Mouse (Mus musculus): ENCODE results near the gene Kcnc1.

The Kcnc1 gene

GRCm38 (mm10) chr7:46409204-46409789, 13.0 kb downstream of the Kcnc1 start:
- ChIA-PET CTCF (interaction anchor here (0.6 to 2.2 kb wide), 9 partner anchors 13 to 154 kb away, joined by 3 to 8 read pairs (median 5); no protein-coding TSS in a partner anchor), POLR2A (no interaction called here)

GRCm38 (mm10) chr7:46410727-46411126, 14.4 kb downstream of the Kcnc1 start:
- ChIA-PET CTCF (interaction anchor here (1.3 to 2.2 kb wide), 5 partner anchors 12 to 17 kb away, joined by 5 to 8 read pairs (median 6); no protein-coding TSS in a partner anchor), POLR2A (no interaction called here)

GRCm38 (mm10) chr7:46412823-46413222, 16.5 kb downstream of the Kcnc1 start:
- CTCF ChIA-PET: interaction anchor here (0.6 to 1.8 kb wide), 8 partner anchors 10 to 920 kb away, joined by 3 to 11 read pairs (median 6); no protein-coding TSS in a partner anchor
- POLR2A ChIA-PET: interaction anchor here in 2 of 4 experiments (1.2 to 1.6 kb wide), 2 partner anchors 11 to 15 kb away, joined by 3 to 4 read pairs; no protein-coding TSS in a partner anchor

- CTCF ChIA-PET: interaction anchor here in 1 of 4 experiments (1.8 kb wide), 1 partner anchor 9 kb away, joined by 11 read pairs; no protein-coding TSS in a partner anchor
- POLR2A ChIA-PET: interaction anchor here in 1 of 4 experiments (0.7 kb wide), 1 partner anchor 34 kb away, joined by 7 read pairs; no protein-coding TSS in a partner anchor
Observed at GRCm38 (mm10) chr7:46413959-46414725, 17.8 kb downstream of the Kcnc1 start.

- ChIA-PET POLR2A (interaction anchor here in 1 of 4 experiments (1.0 kb wide), 1 partner anchor 22 kb away, joined by 3 read pairs; no protein-coding TSS in a partner anchor), CTCF (interaction anchor here in 3 of 4 experiments (0.5 to 1.0 kb wide), 3 partner anchors 20 to 661 kb away, joined by 3 to 5 read pairs (median 4); partner anchors contain the start of gene Kcnc1 (in 1 of the 3))
Observed at GRCm38 (mm10) chr7:46415818-46416425, 19.6 kb downstream of the Kcnc1 start.

GRCm38 (mm10) chr7:46417467-46417866, 21.2 kb downstream of the Kcnc1 start:
- ChIA-PET POLR2A (interaction anchor here in 1 of 4 experiments (0.6 kb wide), 1 partner anchor 113 kb away, joined by 3 read pairs; no protein-coding TSS in a partner anchor), CTCF (interaction anchor here in 2 of 4 experiments (0.6 to 1.3 kb wide), 3 partner anchors 24 to 391 kb away, joined by 3 to 4 read pairs (median 3); no protein-coding TSS in a partner anchor)

GRCm38 (mm10) chr7:46418102-46418622, 21.9 kb downstream of the Kcnc1 start:
- POLR2A ChIA-PET: interaction anchor here in 1 of 4 experiments (0.6 to 0.7 kb wide), 2 partner anchors 70 to 322 kb away, joined by 3 read pairs; no protein-coding TSS in a partner anchor
- CTCF ChIA-PET: interaction anchor here in 2 of 4 experiments (0.9 to 1.1 kb wide), 2 partner anchors 25 kb away, joined by 3 to 5 read pairs; no protein-coding TSS in a partner anchor

- ChIA-PET CTCF (interaction anchor here in 3 of 4 experiments (1.0 to 5.0 kb wide), 5 partner anchors 11 to 29 kb away, joined by 3 to 23 read pairs (median 5); no protein-coding TSS in a partner anchor), POLR2A (interaction anchor here in 1 of 4 experiments (1.2 kb wide), 1 partner anchor 14 kb away, joined by 4 read pairs; no protein-coding TSS in a partner anchor)
Observed at GRCm38 (mm10) chr7:46421535-46421934, 25.2 kb downstream of the Kcnc1 start.

GRCm38 (mm10) chr7:46422052-46422763, 25.9 kb downstream of the Kcnc1 start:
- CTCF ChIA-PET: interaction anchor here (0.5 to 5.0 kb wide), 46 partner anchors 9 to 474 kb away, joined by 3 to 23 read pairs (median 4); partner anchors contain the start of gene Kcnc1 (in 2 of the 4)
- POLR2A ChIA-PET: interaction anchor here in 2 of 4 experiments (0.8 to 1.1 kb wide), 2 partner anchors 76 to 138 kb away, joined by 3 read pairs; no protein-coding TSS in a partner anchor

GRCm38 (mm10) chr7:46422764-46423412, 26.6 kb downstream of the Kcnc1 start:
- ChIA-PET CTCF (interaction anchor here (0.5 to 5.0 kb wide), 57 partner anchors 8 to 720 kb away, joined by 3 to 23 read pairs (median 4); partner anchors contain the start of genes Kcnc1 (in 2 of the 4) and Abcc8 (in 1 of the 4)), POLR2A (interaction anchor here in 2 of 4 experiments (0.6 to 1.1 kb wide), 3 partner anchors 19 to 137 kb away, joined by 3 to 5 read pairs (median 3); no protein-coding TSS in a partner anchor)

GRCm38 (mm10) chr7:46423951-46424350, 27.7 kb downstream of the Kcnc1 start:
- ChIA-PET POLR2A (interaction anchor here in 1 of 4 experiments (0.6 kb wide), 1 partner anchor 116 kb away, joined by 5 read pairs; no protein-coding TSS in a partner anchor), CTCF (interaction anchor here (0.6 to 5.0 kb wide), 14 partner anchors 11 to 144 kb away, joined by 3 to 23 read pairs (median 8); partner anchors contain the start of gene Kcnc1 (in 1 of the 4))

- POLR2A ChIA-PET: no interaction called here
- CTCF ChIA-PET: interaction anchor here (1.4 to 5.0 kb wide), 5 partner anchors 10 to 32 kb away, joined by 4 to 23 read pairs (median 8); no protein-coding TSS in a partner anchor
Observed at GRCm38 (mm10) chr7:46425012-46425411, 28.7 kb downstream of the Kcnc1 start.

GRCm38 (mm10) chr7:46433874-46434273, 37.6 kb downstream of the Kcnc1 start:
- CTCF ChIA-PET: no interaction called here

GRCm38 (mm10) chr7:46435833-46436232, 39.5 kb downstream of the Kcnc1 start:
- ChIA-PET CTCF (interaction anchor here (0.7 to 2.1 kb wide), 10 partner anchors 8 to 171 kb away, joined by 3 to 9 read pairs (median 4); no protein-coding TSS in a partner anchor), POLR2A (interaction anchor here in 2 of 4 experiments (1.0 to 1.5 kb wide), 3 partner anchors 15 to 42 kb away, joined by 3 to 4 read pairs (median 3); no protein-coding TSS in a partner anchor)

More at GRCm38 (mm10) chr7:46433874-46434273, 37.6 kb downstream of the Kcnc1 start:
- POLR2A ChIA-PET: no interaction called here

GRCm38 (mm10) chr7:46438537-46439141, 42.3 kb downstream of the Kcnc1 start:
- POLR2A ChIA-PET: no interaction called here
- CTCF ChIA-PET: interaction anchor here (0.5 to 0.7 kb wide), 4 partner anchors 15 to 152 kb away, joined by 3 to 5 read pairs (median 5); no protein-coding TSS in a partner anchor

GRCm38 (mm10) chr7:46443163-46443562, 46.9 kb downstream of the Kcnc1 start:
- POLR2A ChIA-PET: no interaction called here
- CTCF ChIA-PET: no interaction called here
